Mouse (Mus musculus) liver, embryonic 11.5 days (tissue): Measurements from ENCODE around the gene Cbwd1. TPM values are rescaled to one million over a fixed set of nuclear protein-coding genes. Genes with fewer than 3 reads are reported as not detected.
"Not testable (repeated sequence)": the region's sequence is repeated elsewhere in the genome, so short reads cannot be mapped to it uniquely, and the experiment has no call there.

Experiments
- ATAC-seq: fragments of 200-750 bp; cut with Nextera tagmentation; replicated peaks from 2 replicates; pipeline ENCODE4 v1.8.0; 2017; ENCODE audit warnings: moderate number of reproducible peaks, mild to moderate bottlenecking, moderate TSS enrichment, moderate library complexity; ENCODE audit not compliant: low FRiP score
- DNase-seq: peaks from one replicate; pipeline ENCODE4 v3.0.0-alpha.2; 2017; ENCODE audit warnings: low spot score
- H3K27ac ChIP-seq: fragments of 300-500 bp; sonication (generic); 2 replicates; pipeline ENCODE4 v1.5.1; 2014; ENCODE audit warnings: mild to moderate bottlenecking, low read depth, low read length, control low read depth
- H3K27me3 ChIP-seq: fragments of 300-500 bp; sonication (generic); replicated peaks from 2 replicates; pipeline ENCODE4 v1.6.1; 2014; ENCODE audit warnings: low read length, mixed read lengths; ENCODE audit not compliant: control insufficient read depth, insufficient read depth
- H3K36me3 ChIP-seq: fragments of 300-500 bp; sonication (generic); 2 replicates; pipeline ENCODE4 v1.6.1; 2014; ENCODE audit warnings: mild to moderate bottlenecking, low read length, moderate library complexity, mixed read lengths; ENCODE audit not compliant: control insufficient read depth, insufficient read depth
- H3K4me1 ChIP-seq: fragments of 300-500 bp; sonication (generic); replicated peaks from 2 replicates; pipeline ENCODE4 v1.6.1; 2014; ENCODE audit warnings: low read length, mixed read lengths; ENCODE audit not compliant: control insufficient read depth, insufficient read depth
- H3K4me2 ChIP-seq: fragments of 300-500 bp; sonication (generic); 2 replicates; pipeline ENCODE4 v1.6.1; 2014; ENCODE audit warnings: mild to moderate bottlenecking, control low read depth, moderate library complexity
- H3K4me3 ChIP-seq: fragments of 300-500 bp; sonication (generic); 2 replicates; pipeline ENCODE4 v1.5.1; 2014; ENCODE audit warnings: low read depth, low read length, control low read depth
- H3K9ac ChIP-seq: fragments of 300-500 bp; sonication (generic); 2 replicates; pipeline ENCODE4 v1.6.1; 2014; ENCODE audit warnings: low read depth, low read length, control low read depth
- H3K9me3 ChIP-seq: fragments of 300-500 bp; sonication (generic); 2 replicates; pipeline ENCODE4 v1.6.1; 2016; ENCODE audit warnings: low read length, inconsistent platforms, mixed read lengths; ENCODE audit not compliant: control insufficient read depth
- WGBS: fragments of 180-500 bp; shearing (Covaris S2); extraction: QIAGEN DNeasy Blood & Tissue Kit; methylation state at CpG from one replicate; pipeline ENCODE4 v1.1.7; 2014; 5-methylcytosine and 5-hydroxymethylcytosine counted together
- polyA plus RNA-seq: library from polyadenylated mRNA; unstranded; fragments of >200 nt; fragmentation: Nextera tagmentation; extraction: Ambion mirVana; gene quantifications from 2 replicates; pipeline ENCODE4 v1.2.1, GENCODE M21; 2014

Gene Cbwd1
- polyA plus RNA-seq, 1 experiment from 2014 or later, result 23.0 TPM

- no peak overlapping the region for H3K4me2 ChIP-seq
- WGBS, result 13% methylated on average over 4 of the region's 4 CpGs
- H3K9ac ChIP-seq, result no peak overlapping the region
- H3K4me3 ChIP-seq, result no peak overlapping the region
- no peaks in the 10 kb centered on the region for H3K9me3 ChIP-seq
- no peak for ATAC-seq
- no peak for DNase-seq
- no peaks in the 10 kb centered on the region for H3K36me3 ChIP-seq
- H3K27ac ChIP-seq, result no peak overlapping the region
- H3K4me1 ChIP-seq, result peaks cover 6% of the 10 kb centered on the region; the same call in 1 of the 2 replicates
- peaks cover 63% of the 10 kb centered on the region for H3K27me3 ChIP-seq
Observed at GRCm38 (mm10) chr19:24896536-24896935, 64.9 kb downstream of the Cbwd1 start.

- no peak overlapping the region for H3K27ac ChIP-seq
- no peaks in the 10 kb centered on the region for H3K36me3 ChIP-seq
- H3K4me1 ChIP-seq, result no peaks in the 10 kb centered on the region
- ATAC-seq, result no peak
- no peaks in the 10 kb centered on the region for H3K9me3 ChIP-seq
- H3K4me2 ChIP-seq, result no peak overlapping the region
- H3K4me3 ChIP-seq, result no peak overlapping the region
- WGBS, result 73% methylated on average over 3 of the region's 3 CpGs
- no peak for DNase-seq
- H3K27me3 ChIP-seq, result peaks cover 5% of the 10 kb centered on the region
- H3K9ac ChIP-seq, result no peak overlapping the region
Observed at GRCm38 (mm10) chr19:24886888-24887287, 74.5 kb downstream of the Cbwd1 start.

- Histone ChIP-seq H3K4me3 (no peak overlapping the region), H3K9me3 (no peaks in the 10 kb centered on the region), H3K36me3 (no peaks in the 10 kb centered on the region), H3K27me3 (peaks cover 5% of the 10 kb centered on the region), H3K4me2 (no peak overlapping the region), H3K27ac (no peak overlapping the region), H3K4me1 (no peaks in the 10 kb centered on the region), H3K9ac (no peak overlapping the region)
- 18% methylated on average over 5 of the region's 5 CpGs for WGBS
- DNase-seq (peak; percentile 38), ATAC-seq (no peak)
Observed at GRCm38 (mm10) chr19:24885504-24885903, 75.9 kb downstream of the Cbwd1 start.

- Histone ChIP-seq H3K9me3 (no peaks in the 10 kb centered on the region), H3K36me3 (no peaks in the 10 kb centered on the region), H3K4me2 (no peak overlapping the region), H3K27ac (no peak overlapping the region), H3K4me3 (no peak overlapping the region), H3K4me1 (no peaks in the 10 kb centered on the region), H3K9ac (no peak overlapping the region), H3K27me3 (peaks cover 3% of the 10 kb centered on the region)
- no peak for DNase-seq
- 60% methylated on average over 4 of the region's 4 CpGs for WGBS
- ATAC-seq, result no peak
Observed at GRCm38 (mm10) chr19:24881237-24881636, 80.2 kb downstream of the Cbwd1 start.

- not testable (repeated sequence) for H3K4me3 ChIP-seq, DNase-seq, H3K4me1 ChIP-seq, H3K27me3 ChIP-seq, ATAC-seq, H3K9ac ChIP-seq, H3K27ac ChIP-seq, H3K4me2 ChIP-seq, H3K36me3 ChIP-seq, H3K9me3 ChIP-seq
- 65% methylated on average over 23 of the region's 26 CpGs for WGBS
Observed at GRCm38 (mm10) chr19:24875129-24875870, 86.1 kb downstream of the Cbwd1 start, which contains the start of gene Gm10053. Gm10053 (plus strand) TSS chr19:24875686.

GRCm38 (mm10) chr19:24873873-24874272 is 87.5 kb downstream of the Cbwd1 start:
- no peak overlapping the region for H3K9ac ChIP-seq
- H3K9me3 ChIP-seq, result no peaks in the 10 kb centered on the region
- H3K36me3 ChIP-seq, result no peaks in the 10 kb centered on the region
- ATAC-seq (no peak), DNase-seq (no peak)
- H3K27me3 ChIP-seq, result no peaks in the 10 kb centered on the region; the same call in 1 of the 2 replicates
- H3K27ac ChIP-seq, result no peak overlapping the region
- H3K4me1 ChIP-seq, result no peaks in the 10 kb centered on the region
- H3K4me3 ChIP-seq, result no peak overlapping the region
- WGBS, result 59% methylated on average over 2 of the region's 2 CpGs
- no peak overlapping the region for H3K4me2 ChIP-seq

- no peaks in the 10 kb centered on the region; the same call in 1 of the 2 replicates for H3K27me3 ChIP-seq
- ATAC-seq (no peak), DNase-seq (peak; percentile 61)
- H3K4me1 ChIP-seq, result no peaks in the 10 kb centered on the region
- no peak overlapping the region for H3K4me3 ChIP-seq
- peak overlapping the region; percentile 49 for H3K4me2 ChIP-seq
- no peak overlapping the region for H3K9ac ChIP-seq
- no peaks in the 10 kb centered on the region for H3K36me3 ChIP-seq
- 27% methylated on average over 18 of the region's 18 CpGs for WGBS
- H3K9me3 ChIP-seq, result no peaks in the 10 kb centered on the region
- no peak overlapping the region for H3K27ac ChIP-seq
Observed at GRCm38 (mm10) chr19:24871037-24871635, 90.3 kb downstream of the Cbwd1 start.
